Mouse (Mus musculus): ENCODE measurements at regions not wholly inside any gene's neighbourhood (a gene's known extent, or its start where the extent isn't known, plus 50 kb on each side); places are given as distances from the start of the nearest gene placed in this dataset.

DNA sequence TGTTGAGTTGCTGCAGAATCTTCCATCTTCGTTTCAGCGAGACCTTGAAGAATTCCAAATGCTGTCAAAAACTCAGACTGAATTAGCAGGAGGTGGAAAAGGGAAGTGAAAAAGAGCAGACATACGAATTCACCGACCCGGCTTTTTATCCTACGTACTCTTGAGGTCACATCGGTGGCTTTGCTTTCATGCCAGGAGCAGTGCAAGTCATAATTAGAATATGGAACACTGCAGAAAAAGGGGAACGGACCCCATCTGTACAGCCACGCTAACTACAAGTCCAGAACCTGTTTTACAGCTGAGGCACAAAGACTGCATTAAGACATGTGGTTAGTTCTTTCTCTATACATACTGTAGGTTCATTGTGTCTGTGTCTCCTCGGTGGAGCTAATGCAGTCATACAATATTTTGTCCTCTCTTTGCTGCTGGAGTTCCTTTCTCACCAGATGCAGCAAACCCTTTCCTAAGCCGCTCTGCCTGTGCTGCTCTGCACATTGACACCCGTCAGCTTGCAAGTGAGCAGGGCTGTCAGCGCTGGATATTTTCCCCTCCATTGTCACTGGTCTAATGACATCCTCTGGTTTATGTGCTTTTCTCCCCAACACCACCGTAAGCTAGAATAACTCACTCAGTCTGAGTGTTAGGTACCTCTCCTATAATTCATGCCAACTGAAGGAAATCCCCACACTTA lies 276.9 kb upstream of the Meox2 start:
- Histone ChIP-seq H3K4me1 (ENCODE audit: control insufficient read depth, insufficient read depth, low read length) (no peaks in the 10 kb centered on the region), H3K9ac (ENCODE audit: low read depth, low read length) (no peak overlapping the region), H3K36me3 (ENCODE audit: control insufficient read depth, insufficient read depth, low read length) (no peaks in the 10 kb centered on the region), H3K4me3 (no peak overlapping the region), H3K79me2 (replicated peaks; ENCODE audit: control insufficient read depth, insufficient read depth, low read length) (no peaks in the 10 kb centered on the region), H3K27me3 (ENCODE audit: control insufficient read depth, insufficient read depth, low read length) (no peaks in the 10 kb centered on the region), H3K27ac (no peak overlapping the region)
- TF ChIP-seq CTCF (IDR thresholded peaks at IDR 0.05): no peak
- TF ChIP-seq POLR2A (IDR thresholded peaks at IDR 0.05; ENCODE audit: insufficient read depth, low read depth, low read length): no peak
- no peak for TF ChIP-seq EP300 (IDR thresholded peaks at IDR 0.05; ENCODE audit: insufficient read depth, low read depth, low read length)
- WGBS: 65% methylated on average over 14 of the region's 14 CpGs
- DNase-seq: no peak
- intact Hi-C loops (cut with DNase I): no loop called here

DNA sequence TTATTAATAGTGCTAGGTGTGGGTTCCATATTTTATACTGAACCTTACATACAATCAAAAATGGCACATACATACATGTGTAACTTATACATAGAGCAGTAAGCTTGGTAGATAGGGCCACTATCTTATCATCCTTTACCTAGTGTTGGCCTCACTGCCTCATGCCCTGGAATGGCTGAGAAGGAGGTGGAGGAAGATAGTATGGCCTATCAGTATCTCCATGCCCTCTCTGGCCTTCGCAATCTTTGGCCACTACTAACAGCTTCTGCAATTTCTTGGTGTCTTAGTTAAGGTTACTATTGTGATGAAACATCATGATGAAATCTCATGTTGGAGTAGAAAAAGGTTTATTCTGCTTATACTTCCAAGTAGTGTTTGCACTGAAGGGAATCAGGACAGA lies 265.4 kb upstream of the Meox2 start:
- intact Hi-C loops (cut with DNase I): no loop called here
- Histone ChIP-seq H3K9ac (ENCODE audit: low read depth, low read length) (no peak overlapping the region), H3K79me2 (replicated peaks; ENCODE audit: control insufficient read depth, insufficient read depth, low read length) (no peaks in the 10 kb centered on the region), H3K4me1 (ENCODE audit: control insufficient read depth, insufficient read depth, low read length) (no peaks in the 10 kb centered on the region), H3K27me3 (ENCODE audit: control insufficient read depth, insufficient read depth, low read length) (no peaks in the 10 kb centered on the region), H3K4me3 (no peak overlapping the region), H3K27ac (no peak overlapping the region), H3K36me3 (ENCODE audit: control insufficient read depth, insufficient read depth, low read length) (no peaks in the 10 kb centered on the region)
- TF ChIP-seq EP300 (IDR thresholded peaks at IDR 0.05; ENCODE audit: insufficient read depth, low read depth, low read length) (no peak), CTCF (IDR thresholded peaks at IDR 0.05) (no peak), POLR2A (IDR thresholded peaks at IDR 0.05; ENCODE audit: insufficient read depth, low read depth, low read length) (no peak)
- WGBS: 88% methylated on average over 1 of the region's 1 CpGs
- no peak for DNase-seq

DNA sequence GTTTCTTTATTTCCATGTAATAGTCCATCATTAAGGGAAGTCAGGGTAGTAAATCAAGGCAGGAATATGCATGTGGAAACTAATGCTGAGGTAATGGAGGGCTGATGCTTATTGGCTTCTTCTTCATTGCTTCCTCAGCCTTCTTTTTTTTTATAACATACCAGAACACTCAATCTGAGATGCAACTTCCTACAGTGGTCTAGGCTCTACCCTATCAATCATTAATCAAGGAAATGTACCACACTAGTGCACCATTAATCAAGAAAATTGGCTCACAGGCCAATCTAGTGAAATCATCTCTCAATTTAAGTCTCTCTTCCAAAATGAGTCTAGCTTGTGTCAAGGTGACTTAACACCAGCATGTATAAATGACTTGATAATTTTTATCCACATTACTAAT lies 263.2 kb upstream of the Meox2 start:
- no peaks in the 10 kb centered on the region for H3K79me2 ChIP-seq (replicated peaks; ENCODE audit: control insufficient read depth, insufficient read depth, low read length)
- H3K36me3 ChIP-seq (ENCODE audit: control insufficient read depth, insufficient read depth, low read length): no peaks in the 10 kb centered on the region
- no peak overlapping the region for H3K9ac ChIP-seq (ENCODE audit: low read depth, low read length)
- no peaks in the 10 kb centered on the region for H3K4me1 ChIP-seq (ENCODE audit: control insufficient read depth, insufficient read depth, low read length)
- H3K4me3 ChIP-seq: no peak overlapping the region
- TF ChIP-seq CTCF (IDR thresholded peaks at IDR 0.05): no peak
- no peak for TF ChIP-seq POLR2A (IDR thresholded peaks at IDR 0.05; ENCODE audit: insufficient read depth, low read depth, low read length)
- no peak for TF ChIP-seq EP300 (IDR thresholded peaks at IDR 0.05; ENCODE audit: insufficient read depth, low read depth, low read length)
- DNase-seq: no peak
- no peaks in the 10 kb centered on the region for H3K27me3 ChIP-seq (ENCODE audit: control insufficient read depth, insufficient read depth, low read length)
- intact Hi-C loops (cut with DNase I): loop anchor here (5.0 kb wide), 1 partner anchor 38 kb away; no protein-coding TSS in a partner anchor
- no peak overlapping the region for H3K27ac ChIP-seq

DNA sequence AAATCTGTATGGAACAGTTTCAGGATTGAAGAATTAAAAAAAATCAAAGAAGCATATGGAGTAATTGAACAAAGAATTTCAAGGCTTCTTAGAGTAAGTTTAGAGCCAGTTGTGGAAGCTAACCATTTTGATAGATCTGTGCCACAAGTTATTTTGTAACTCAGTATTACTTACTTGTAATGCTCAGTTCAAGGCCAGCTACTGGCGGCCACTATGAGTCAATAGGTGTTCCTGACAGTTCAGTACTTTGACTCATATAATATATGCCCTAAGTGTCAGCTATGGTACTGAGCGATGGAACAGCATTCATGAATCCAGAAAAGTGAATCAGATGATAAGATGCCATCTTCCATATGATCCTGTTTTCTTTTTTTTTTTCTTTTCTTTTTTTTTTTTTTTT lies 259.3 kb upstream of the Meox2 start:
- intact Hi-C loops (cut with DNase I): loop anchor here (5.0 kb wide), 1 partner anchor 42 kb away; no protein-coding TSS in a partner anchor
- H3K4me1 ChIP-seq (ENCODE audit: control insufficient read depth, insufficient read depth, low read length): no peaks in the 10 kb centered on the region
- TF ChIP-seq POLR2A (IDR thresholded peaks at IDR 0.05; ENCODE audit: insufficient read depth, low read depth, low read length): no peak
- no peak for TF ChIP-seq CTCF (IDR thresholded peaks at IDR 0.05)
- TF ChIP-seq EP300 (IDR thresholded peaks at IDR 0.05; ENCODE audit: insufficient read depth, low read depth, low read length): no peak
- H3K27ac ChIP-seq: no peak overlapping the region
- H3K79me2 ChIP-seq (replicated peaks; ENCODE audit: control insufficient read depth, insufficient read depth, low read length): no peaks in the 10 kb centered on the region
- H3K36me3 ChIP-seq (ENCODE audit: control insufficient read depth, insufficient read depth, low read length): no peaks in the 10 kb centered on the region
- H3K9ac ChIP-seq (ENCODE audit: low read depth, low read length): no peak overlapping the region
- no peak for DNase-seq
- H3K27me3 ChIP-seq (ENCODE audit: control insufficient read depth, insufficient read depth, low read length): no peaks in the 10 kb centered on the region
- H3K4me3 ChIP-seq: no peak overlapping the region
- 91% methylated on average over 2 of the region's 2 CpGs for WGBS

DNA sequence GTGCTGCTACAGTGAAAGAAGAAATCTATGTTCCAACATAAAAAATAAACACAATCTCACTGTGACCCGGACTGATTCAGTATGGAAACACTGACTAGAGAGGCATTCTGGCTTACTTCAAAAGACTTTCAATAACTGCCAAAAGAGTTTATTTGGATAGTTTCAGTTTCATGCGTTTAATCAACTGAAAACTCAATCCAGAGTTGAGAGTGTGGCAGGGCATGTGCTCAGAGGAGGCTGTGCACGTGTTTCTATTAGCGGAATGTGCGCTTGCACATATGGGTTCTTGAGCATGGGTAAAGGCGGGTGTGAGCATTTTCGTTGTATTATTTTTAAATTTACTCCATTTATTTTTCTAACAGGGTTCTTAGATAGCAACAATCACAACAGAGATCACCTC lies 245.2 kb upstream of the Meox2 start:
- no peak for DNase-seq
- intact Hi-C loops (cut with DNase I): no loop called here
- Histone ChIP-seq H3K79me2 (replicated peaks; ENCODE audit: control insufficient read depth, insufficient read depth, low read length) (no peaks in the 10 kb centered on the region), H3K4me1 (ENCODE audit: control insufficient read depth, insufficient read depth, low read length) (no peaks in the 10 kb centered on the region), H3K4me3 (no peak overlapping the region), H3K36me3 (ENCODE audit: control insufficient read depth, insufficient read depth, low read length) (no peaks in the 10 kb centered on the region), H3K9ac (ENCODE audit: low read depth, low read length) (no peak overlapping the region), H3K27me3 (ENCODE audit: control insufficient read depth, insufficient read depth, low read length) (no peaks in the 10 kb centered on the region), H3K27ac (no peak overlapping the region)
- TF ChIP-seq POLR2A (IDR thresholded peaks at IDR 0.05; ENCODE audit: insufficient read depth, low read depth, low read length): no peak
- no peak for TF ChIP-seq EP300 (IDR thresholded peaks at IDR 0.05; ENCODE audit: insufficient read depth, low read depth, low read length)
- TF ChIP-seq CTCF (IDR thresholded peaks at IDR 0.05): no peak
- 75% methylated on average over 7 of the region's 7 CpGs for WGBS

DNA sequence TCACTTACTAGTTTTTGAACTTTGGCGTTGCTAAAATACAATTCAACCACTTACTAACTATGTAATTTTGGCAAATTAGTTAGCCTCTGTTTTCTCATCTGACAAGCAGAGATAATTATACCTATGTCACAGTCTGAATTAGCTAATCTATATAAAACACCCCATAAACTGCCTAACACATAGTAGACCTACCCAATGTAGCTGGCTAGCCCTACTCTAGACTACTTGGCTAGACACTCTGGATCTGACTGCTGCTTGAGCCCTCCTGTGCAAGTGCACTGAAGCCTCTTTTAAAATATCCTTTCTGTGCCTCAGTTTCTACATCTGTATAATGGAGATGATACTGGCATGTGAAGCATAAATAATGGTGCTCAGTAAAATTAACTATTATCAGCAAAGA lies 227.6 kb upstream of the Meox2 start:
- intact Hi-C loops (cut with DNase I): no loop called here
- WGBS: 84% methylated on average over 1 of the region's 1 CpGs
- DNase-seq: no peak
- Histone ChIP-seq H3K27me3 (ENCODE audit: control insufficient read depth, insufficient read depth, low read length) (no peaks in the 10 kb centered on the region), H3K79me2 (replicated peaks; ENCODE audit: control insufficient read depth, insufficient read depth, low read length) (no peaks in the 10 kb centered on the region), H3K36me3 (ENCODE audit: control insufficient read depth, insufficient read depth, low read length) (no peaks in the 10 kb centered on the region), H3K4me3 (no peak overlapping the region), H3K9ac (ENCODE audit: low read depth, low read length) (no peak overlapping the region), H3K27ac (no peak overlapping the region), H3K4me1 (ENCODE audit: control insufficient read depth, insufficient read depth, low read length) (no peaks in the 10 kb centered on the region)
- TF ChIP-seq EP300 (IDR thresholded peaks at IDR 0.05; ENCODE audit: insufficient read depth, low read depth, low read length): no peak
- no peak for TF ChIP-seq POLR2A (IDR thresholded peaks at IDR 0.05; ENCODE audit: insufficient read depth, low read depth, low read length)
- no peak for TF ChIP-seq CTCF (IDR thresholded peaks at IDR 0.05)

Measured in heart, adult 2 months (tissue).